Mouse (Mus musculus) spleen, postnatal 36 days (tissue): ENCODE data around the gene Ciz1.

ENCODE experiments used
- DNase-seq, 2 experiments: peaks; one replicate each; pipeline ENCODE4 v3.0.0; 2022; ENCODE audit warnings: low spot score in 2 of 2, mixed read lengths in 1 of 2

The Ciz1 gene

GRCm38 (mm10) chr2:32416556-32416955 lies 64.4 kb downstream of the Ciz1 start:
- no peak for DNase-seq

GRCm38 (mm10) chr2:32417486-32417885 lies 65.4 kb downstream of the Ciz1 start:
- DNase-seq: no peak

- no peak for DNase-seq
Measured at GRCm38 (mm10) chr2:32418430-32419151, 66.5 kb downstream of the Ciz1 start.

- no peak for DNase-seq
Measured at GRCm38 (mm10) chr2:32419359-32419758, 67.2 kb downstream of the Ciz1 start.

- DNase-seq: no peak
Measured at GRCm38 (mm10) chr2:32420066-32420608, 68.0 kb downstream of the Ciz1 start.

GRCm38 (mm10) chr2:32420647-32421046 lies 68.5 kb downstream of the Ciz1 start:
- no peak for DNase-seq

GRCm38 (mm10) chr2:32421851-32422251 lies 69.7 kb downstream of the Ciz1 start:
- DNase-seq: no peak

GRCm38 (mm10) chr2:32423481-32424331 lies 71.6 kb downstream of the Ciz1 start:
- peak; percentile 31 to 37 for DNase-seq

- no peak for DNase-seq
Measured at GRCm38 (mm10) chr2:32424796-32425195, 72.7 kb downstream of the Ciz1 start.

- DNase-seq: no peak
Measured at GRCm38 (mm10) chr2:32425568-32425967, 73.4 kb downstream of the Ciz1 start.

- DNase-seq: no peak
Measured at GRCm38 (mm10) chr2:32426141-32426540, 74.0 kb downstream of the Ciz1 start.

GRCm38 (mm10) chr2:32427720-32428119 lies 75.6 kb downstream of the Ciz1 start:
- DNase-seq: no peak

- no peak for DNase-seq
Measured at GRCm38 (mm10) chr2:32428262-32428722, 76.2 kb downstream of the Ciz1 start.

GRCm38 (mm10) chr2:32429215-32429891 lies 77.2 kb downstream of the Ciz1 start:
- DNase-seq: no peak
